Comparison of ENCODE assay signal across 32 mouse cellular contexts in the genomic region with DNA sequence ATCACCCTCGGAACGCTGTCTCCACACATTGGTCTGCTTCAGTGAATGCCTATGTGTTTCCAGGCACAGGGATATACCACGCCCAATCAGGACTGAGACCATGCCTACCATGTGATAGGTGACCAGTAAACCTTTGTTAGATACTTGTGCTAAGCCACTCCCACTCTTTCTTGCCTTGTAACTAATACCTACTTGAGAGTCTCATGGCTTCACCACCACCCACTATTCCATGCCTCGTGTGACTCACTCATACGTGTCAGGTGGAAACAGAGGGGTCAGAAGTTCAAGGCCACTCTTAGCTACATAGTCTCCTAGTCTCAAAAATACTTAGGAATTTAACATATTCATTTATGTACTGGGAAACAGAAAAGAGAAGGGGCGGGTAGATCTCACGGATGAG. TPM values are rescaled to one million over a fixed set of nuclear protein-coding genes. Genes with fewer than 3 reads are reported as not detected.
DNase-seq lines count a peak whose midpoint lies in the region; ATAC-seq and TF ChIP-seq lines count a peak whose summit lies in the region.
"Had no signal": no experiment of that assay in that cellular context is flagged by ENCODE, and none has a peak within 500 bp of the region (broad histone marks: within the 10 kb centered on the region; RNA-seq: fewer than 3 reads in every experiment).

No protein-coding gene starts in this region.

- no peaks in the 10 kb centered on the region for H3K9me3 ChIP-seq in heart, embryonic 10.5 days
- H3K9me3 ChIP-seq in kidney, embryonic 16.5 days (ENCODE audit: low read length), result peaks cover 3% of the 10 kb centered on the region; the same call in 1 of the 2 replicates
- H3K9me3 ChIP-seq in kidney, embryonic 15.5 days (replicated peaks), result no peaks in the 10 kb centered on the region; the same call in 1 of the 2 replicates
- no peaks in the 10 kb centered on the region for H3K9me3 ChIP-seq in hindbrain, embryonic 10.5 days
- H3K9me3 ChIP-seq: embryonic facial prominence, embryonic 13.5 days had no signal

- H3K9ac ChIP-seq in heart, adult 2 months (ENCODE audit: low read depth, low read length), result no peak overlapping the region
- no peak overlapping the region for H3K9ac ChIP-seq in kidney, embryonic 16.5 days (replicated peaks; ENCODE audit: low read length)
- no peak overlapping the region for H3K9ac ChIP-seq in kidney, embryonic 15.5 days
- H3K9ac ChIP-seq: embryonic facial prominence, embryonic 13.5 days; embryonic facial prominence, embryonic 15.5 days; forebrain, embryonic 12.5 days had no signal

- TF ChIP-seq EP300 in heart, adult 2 months (IDR thresholded peaks at IDR 0.05; ENCODE audit: insufficient read depth, low read depth, low read length), result no peak

- H3K4me3 ChIP-seq in heart, embryonic 10.5 days, result no peak overlapping the region
- no peak overlapping the region for H3K4me3 ChIP-seq in heart, adult 2 months
- H3K4me3 ChIP-seq in kidney, embryonic 16.5 days (ENCODE audit: low read length), result no peak overlapping the region
- H3K4me3 ChIP-seq in kidney, embryonic 15.5 days (replicated peaks), result no peak overlapping the region
- H3K4me3 ChIP-seq in hindbrain, embryonic 10.5 days, result no peak overlapping the region
- H3K4me3 ChIP-seq: embryonic facial prominence, embryonic 13.5 days; embryonic facial prominence, embryonic 15.5 days; erythroblast, embryonic 14.5 days; forebrain, embryonic 10.5 days; forebrain, embryonic 12.5 days had no signal

- 80% methylated on average over 7 of the region's 7 CpGs for WGBS in heart, embryonic 10.5 days
- 82% methylated on average over 7 of the region's 7 CpGs for WGBS in heart, adult 2 months
- 78% methylated on average over 7 of the region's 7 CpGs for WGBS in kidney, embryonic 16.5 days
- WGBS in kidney, embryonic 15.5 days, result 82% methylated on average over 7 of the region's 7 CpGs
- WGBS in hindbrain, embryonic 10.5 days, result 87% methylated on average over 7 of the region's 7 CpGs

- DNase-seq in heart, embryonic 10.5 days (ENCODE audit: low spot score), result peak; percentile 27
- DNase-seq in heart, adult 2 months, result no peak
- DNase-seq in 416B (ENCODE audit: low read depth) (peak; percentile 45), R1 (ENCODE audit: low read depth, low spot score) (peak; percentile 54)
- no peak for DNase-seq in hindbrain, embryonic 10.5 days (ENCODE audit: low spot score)
- DNase-seq: adrenal gland, adult 8-10 months; B cell, adult 2 months; cerebellum, adult 11 months; cerebellum, adult 18-20 months; cerebellum, adult 8-10 months; cerebellum, adult 9-11 months; cerebellum, postnatal 14 days; cerebellum, postnatal 36 days; embryo, embryonic 11 days had no signal

- no peak overlapping the region for H3K27ac ChIP-seq in heart, embryonic 10.5 days
- H3K27ac ChIP-seq in heart, adult 2 months, result no peak overlapping the region
- H3K27ac ChIP-seq in kidney, embryonic 16.5 days (ENCODE audit: low read length), result no peak overlapping the region
- H3K27ac ChIP-seq in kidney, embryonic 15.5 days, result no peak overlapping the region
- H3K27ac ChIP-seq in hindbrain, embryonic 10.5 days, result no peak overlapping the region
- H3K27ac ChIP-seq: embryonic facial prominence, embryonic 13.5 days; embryonic facial prominence, embryonic 15.5 days; forebrain, embryonic 10.5 days; forebrain, embryonic 12.5 days had no signal

- TF ChIP-seq CTCF in heart, adult 2 months (IDR thresholded peaks at IDR 0.05), result no peak

- H3K27me3 ChIP-seq in heart, embryonic 10.5 days (ENCODE audit: insufficient read depth, poor library complexity, severe bottlenecking), result no peaks in the 10 kb centered on the region
- no peaks in the 10 kb centered on the region for H3K27me3 ChIP-seq in heart, adult 2 months (ENCODE audit: control insufficient read depth, insufficient read depth, low read length)
- no peaks in the 10 kb centered on the region for H3K27me3 ChIP-seq in kidney, embryonic 16.5 days (ENCODE audit: insufficient read depth, low read length)
- H3K27me3 ChIP-seq in kidney, embryonic 15.5 days, result no peaks in the 10 kb centered on the region
- H3K27me3 ChIP-seq in hindbrain, embryonic 10.5 days (ENCODE audit: insufficient read depth, poor library complexity, severe bottlenecking), result no peaks in the 10 kb centered on the region
- H3K27me3 ChIP-seq: CH12.LX; embryonic facial prominence, embryonic 13.5 days; embryonic facial prominence, embryonic 15.5 days; forebrain, embryonic 12.5 days; Patski had no signal

- no peaks in the 10 kb centered on the region for H3K4me1 ChIP-seq in heart, embryonic 10.5 days
- H3K4me1 ChIP-seq in heart, adult 2 months (ENCODE audit: control insufficient read depth, insufficient read depth, low read length), result no peaks in the 10 kb centered on the region
- H3K4me1 ChIP-seq in kidney, embryonic 16.5 days (ENCODE audit: insufficient read depth, low read length), result peaks cover 6% of the 10 kb centered on the region
- H3K4me1 ChIP-seq in kidney, embryonic 15.5 days, result peaks cover 25% of the 10 kb centered on the region
- H3K4me1 ChIP-seq in hindbrain, embryonic 10.5 days (replicated peaks), result no peaks in the 10 kb centered on the region
- H3K4me1 ChIP-seq: embryonic facial prominence, embryonic 13.5 days; embryonic facial prominence, embryonic 15.5 days; forebrain, embryonic 10.5 days; forebrain, embryonic 12.5 days had no signal

- H3K79me2 ChIP-seq in heart, adult 2 months (replicated peaks; ENCODE audit: control insufficient read depth, insufficient read depth, low read length), result no peaks in the 10 kb centered on the region

- intact Hi-C loops in heart, adult 2 months (cut with DNase I), result no loop called here

- no peaks in the 10 kb centered on the region for H3K36me3 ChIP-seq in heart, embryonic 10.5 days
- H3K36me3 ChIP-seq in heart, adult 2 months (ENCODE audit: control insufficient read depth, insufficient read depth, low read length), result no peaks in the 10 kb centered on the region
- H3K36me3 ChIP-seq in kidney, embryonic 16.5 days (ENCODE audit: insufficient read depth, low read length), result no peaks in the 10 kb centered on the region
- no peaks in the 10 kb centered on the region for H3K36me3 ChIP-seq in kidney, embryonic 15.5 days
- H3K36me3 ChIP-seq in hindbrain, embryonic 10.5 days, result no peaks in the 10 kb centered on the region
- H3K36me3 ChIP-seq: embryonic facial prominence, embryonic 13.5 days; embryonic facial prominence, embryonic 15.5 days; forebrain, embryonic 10.5 days; forebrain, embryonic 12.5 days; G1E had no signal

- TF ChIP-seq POLR2A in heart, adult 2 months (IDR thresholded peaks at IDR 0.05; ENCODE audit: insufficient read depth, low read depth, low read length), result no peak

- no peak overlapping the region for H3K4me2 ChIP-seq in kidney, embryonic 16.5 days (replicated peaks; ENCODE audit: low read depth, low read length)
- no peak overlapping the region for H3K4me2 ChIP-seq in kidney, embryonic 15.5 days
- H3K4me2 ChIP-seq: embryonic facial prominence, embryonic 13.5 days; embryonic facial prominence, embryonic 15.5 days; forebrain, embryonic 12.5 days had no signal

- 0 out of 2 replicates have a peak, but pooled peaks have one; percentile 14 for ATAC-seq in kidney, embryonic 16.5 days (ENCODE audit: low FRiP score, low TSS enrichment)
- ATAC-seq in kidney, embryonic 15.5 days (replicated peaks; ENCODE audit: low FRiP score), result no peak
- ATAC-seq in granulocyte monocyte progenitor cell, adult 5-6 weeks (replicated peaks; ENCODE audit: poor library complexity, severe bottlenecking), result no peak
- ATAC-seq: activated CD4-positive, CD25-positive, alpha-beta regulatory T cell, adult 4 months; CD4-positive, CD25-positive, alpha-beta regulatory T cell, adult 4 months; forebrain, embryonic 14.5 days; forebrain, embryonic 16.5 days; Patski had no signal

RNA-seq across cellular contexts. Expression of gene Rxfp2, which starts 35.5 kb away (rescaled TPM):
- polyA plus RNA-seq in heart, embryonic 10.5 days (2016; fragmentation: Nextera tagmentation; extraction: Ambion mirVana), result 0.36 and 0.59 TPM in 2 replicates
- not detected for total RNA-seq in heart, adult 2 months (2021)
- 0.10 TPM in 1 of 2 replicates, not detected in the other for polyA plus RNA-seq in heart, adult 2 months (2012; rRNA removed)
- polyA plus RNA-seq in kidney, embryonic 16.5 days (2015; fragmentation: Nextera tagmentation; extraction: Ambion mirVana), result 3.2 and 4.0 TPM in 2 replicates
- 4.0 and 4.3 TPM in 2 replicates for polyA plus RNA-seq in kidney, embryonic 15.5 days (2015; fragmentation: Nextera tagmentation; extraction: Ambion mirVana)
- polyA plus RNA-seq in hindbrain, embryonic 10.5 days (2016; fragmentation: Nextera tagmentation; extraction: Ambion mirVana), result 0.82 and 0.93 TPM in 2 replicates
- total RNA-seq in granulocyte monocyte progenitor cell, adult 5-6 weeks (2014; fragmentation: Nextera tagmentation), result not detected in 2 replicates
- not detected in 2 replicates for total RNA-seq in granulocyte monocyte progenitor cell, adult 5-6 weeks (2017)
- total RNA-seq: adrenal gland, adult 18-20 months; adrenal gland, adult 8-10 months; adrenal gland, postnatal 36 days; CH12.LX; common myeloid progenitor, adult 5-6 weeks had no signal
- polyA plus RNA-seq: activated CD4-positive, CD25-positive, alpha-beta regulatory T cell, adult 4 months; CD4-positive, CD25-positive, alpha-beta regulatory T cell, adult 4 months; erythroblast, embryonic 14.5 days; G1E; Patski had no signal

Comparison
In these comparisons a context has a peak if more than half of its experiments do, and no peak if none do; other contexts are left out.
1. DNase-seq: peak in heart, embryonic 10.5 days (single experiment), 416B (single experiment) and R1 (single experiment); none in heart, adult 2 months (0 of 2) and hindbrain, embryonic 10.5 days (single experiment).